Mouse (Mus musculus) left cerebral cortex, postnatal 14 days (tissue): Measurements from ENCODE around the gene Pde5a. TPM values are rescaled to one million over a fixed set of nuclear protein-coding genes. Genes with fewer than 3 reads are reported as not detected.

ENCODE experiments used
- DNase-seq, 2 experiments: peaks; one replicate each; pipeline ENCODE4 v3.0.0; 2021 to 2022; ENCODE audit warnings: low spot score in 2 of 2, mixed read lengths in 1 of 2
- intact Hi-C: fragments of 180-260 bp; cut with DNase I; formaldehyde crosslinking; loops from one replicate; pipeline ENCODE4 v1.15.1; 2025
- long read RNA-seq, 2 experiments: library from polyadenylated mRNA; stranded (forward); transcript quantifications; one replicate each; pipeline ENCODE4 v2.0.0; 2021
- total RNA-seq, 2 experiments: library from RNA; stranded (reverse); gene quantifications; 2 replicates each; pipeline ENCODE4 v1.2.3; 2021

The Pde5a gene
- 10 to 100 TPM; 11.1 to 11.2 TPM for total RNA-seq
- long read RNA-seq, experiment 1, partial matches to known transcripts: 0 of 1 reads
- long read RNA-seq, experiment 1, other reads (novel, unspliced or antisense): 1 of 1 reads
- long read RNA-seq, experiment 2: 0 reads

GRCm38 (mm10) chr3:122728852-122729600 lies at the start of gene Pde5a:
Gene Pde5a, plus strand, starts transcription at chr3:122728947.
- intact Hi-C loops: loop anchor here (5.0 kb wide), 1 partner anchor 77 kb away; no protein-coding TSS in a partner anchor
- peak; percentile 39 to 44 for DNase-seq

GRCm38 (mm10) chr3:122680851-122681250 lies 47.9 kb upstream of the Pde5a start:
- DNase-seq: no peak
- intact Hi-C loops: no loop called here

DNA sequence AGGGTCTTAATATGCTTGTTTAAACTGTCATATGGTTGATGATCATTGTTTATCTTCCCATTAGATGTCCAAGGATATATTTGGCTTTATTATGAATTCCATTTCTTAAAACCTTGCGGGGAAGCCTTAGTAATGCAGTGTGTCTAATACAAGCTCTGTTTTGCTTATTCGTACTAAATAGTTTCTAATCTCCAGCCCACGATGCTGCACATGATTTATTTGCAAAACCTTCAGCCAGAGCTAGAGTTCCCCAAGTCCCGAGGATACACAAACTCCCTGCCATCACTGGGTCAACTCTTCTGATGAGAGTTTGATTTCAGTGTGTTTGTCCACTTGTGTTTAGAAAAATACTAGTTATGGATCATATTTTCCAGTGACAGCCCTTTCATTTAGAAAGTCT lies 46.4 kb upstream of the Pde5a start:
- intact Hi-C loops: no loop called here
- no peak for DNase-seq

DNA sequence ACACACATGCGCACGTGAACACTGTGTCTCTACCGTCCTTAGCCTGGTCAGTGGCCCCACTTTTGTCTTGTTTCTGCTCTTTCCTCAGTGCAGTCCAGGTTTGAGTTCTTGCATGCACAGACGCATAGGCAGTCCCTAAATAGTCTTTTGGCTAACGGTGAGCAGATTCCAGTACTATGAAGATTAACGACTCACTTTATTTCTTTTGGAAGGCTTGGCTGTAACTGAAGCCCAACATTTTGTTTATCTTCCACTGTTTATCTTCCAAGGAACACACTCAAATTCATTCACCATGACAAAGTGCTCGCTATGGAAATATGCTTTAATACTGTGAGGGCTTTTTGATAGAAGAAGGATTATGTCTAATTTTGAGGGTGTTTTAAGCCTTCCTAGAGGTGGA lies 43.9 kb upstream of the Pde5a start:
- DNase-seq: no peak
- intact Hi-C loops: no loop called here

GRCm38 (mm10) chr3:122693039-122693438 lies 35.7 kb upstream of the Pde5a start:
- no peak for DNase-seq
- intact Hi-C loops: no loop called here

DNA sequence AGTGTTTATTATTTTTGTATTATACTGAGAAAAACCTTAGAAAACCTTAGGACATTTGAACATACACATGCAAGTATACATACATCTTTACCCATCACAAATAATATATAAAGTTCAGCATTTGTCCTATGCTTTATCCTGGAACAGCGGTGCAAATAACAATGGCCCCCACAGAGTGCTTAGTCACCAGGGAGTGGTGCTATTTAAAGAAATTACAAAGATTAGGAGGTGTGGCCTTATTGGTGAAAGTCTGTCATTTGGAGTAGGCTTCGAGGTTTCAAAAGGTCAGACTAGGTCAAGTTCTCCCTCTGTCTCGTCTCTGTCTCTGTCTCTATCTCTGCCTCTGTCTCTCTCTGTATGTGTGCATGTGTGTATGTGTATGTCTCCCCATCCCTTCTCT lies 32.9 kb upstream of the Pde5a start:
- DNase-seq: no peak
- intact Hi-C loops: no loop called here

- DNase-seq: no peak
- intact Hi-C loops: no loop called here
Observed at GRCm38 (mm10) chr3:122696672-122697071, 32.1 kb upstream of the Pde5a start.

DNA sequence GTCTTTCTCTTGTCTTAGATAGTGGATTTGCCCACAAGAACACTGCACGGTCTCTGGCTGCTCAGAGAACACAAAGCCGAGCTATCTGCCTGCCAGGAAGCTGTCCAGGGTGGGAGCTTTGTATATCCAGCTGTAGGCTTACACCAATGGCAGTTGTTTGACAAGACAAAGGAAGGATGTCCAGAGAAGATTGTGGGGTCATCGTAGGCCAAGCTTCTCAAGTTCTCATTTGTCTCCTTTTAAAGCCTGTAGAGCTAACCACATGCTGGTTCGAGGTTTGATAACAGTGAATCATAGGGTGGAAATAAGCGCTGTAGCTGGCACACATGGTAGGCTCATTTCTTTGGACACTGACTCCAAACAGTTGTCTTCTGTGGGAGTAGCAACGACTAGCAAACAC lies 24.5 kb upstream of the Pde5a start:
- DNase-seq: no peak
- intact Hi-C loops: no loop called here

- intact Hi-C loops: no loop called here
- DNase-seq: no peak
Observed at GRCm38 (mm10) chr3:122705246-122705645, 23.5 kb upstream of the Pde5a start.

GRCm38 (mm10) chr3:122708485-122708884 lies 20.3 kb upstream of the Pde5a start:
- no peak for DNase-seq
- intact Hi-C loops: no loop called here

GRCm38 (mm10) chr3:122710141-122710540 lies 18.6 kb upstream of the Pde5a start:
- no peak for DNase-seq
- intact Hi-C loops: no loop called here

DNA sequence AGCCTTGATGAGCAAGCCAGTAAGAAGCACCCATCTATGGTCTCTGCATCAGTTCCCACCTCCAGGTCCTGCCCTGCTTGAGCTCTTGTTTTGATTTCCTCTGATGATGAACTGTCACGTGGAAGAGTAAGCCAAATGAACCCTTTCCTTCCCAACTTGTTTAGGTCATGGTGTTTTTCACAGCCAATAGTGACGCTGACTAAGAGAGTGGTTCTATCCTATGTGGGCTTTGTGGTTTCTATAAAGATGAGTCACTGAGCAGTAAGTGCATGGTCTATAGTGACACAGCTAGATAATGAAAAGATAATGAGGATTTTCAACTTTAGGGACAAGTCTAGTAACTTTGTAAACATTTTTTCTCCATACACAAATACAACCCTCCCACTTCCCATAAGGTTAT lies 10.1 kb upstream of the Pde5a start:
- no peak for DNase-seq
- intact Hi-C loops: no loop called here

DNA sequence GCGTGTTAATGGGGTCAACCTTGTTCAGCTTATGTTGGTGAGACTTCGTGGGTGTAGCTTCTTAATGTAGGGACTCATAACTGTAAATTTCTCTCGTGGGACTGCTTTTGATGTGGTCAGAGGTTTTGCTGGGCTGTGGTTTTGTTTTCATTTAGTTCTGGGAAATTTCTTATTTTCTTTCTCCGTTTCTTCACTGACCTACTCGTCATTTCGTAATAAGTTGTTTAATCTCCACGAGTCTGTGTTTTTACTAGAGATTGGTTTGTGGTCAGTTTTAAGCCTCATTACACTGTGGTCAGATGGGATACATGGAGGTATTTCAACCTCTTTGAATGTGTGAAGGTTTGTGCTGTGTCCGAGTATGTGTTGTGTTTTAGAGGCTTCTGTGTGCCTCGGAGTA lies 7.2 kb upstream of the Pde5a start:
- intact Hi-C loops: no loop called here
- DNase-seq: no peak

- intact Hi-C loops: loop anchor here (5.0 kb wide), 1 partner anchor 77 kb away; no protein-coding TSS in a partner anchor
- peak in 1 of 2 experiments; percentile 4 for DNase-seq
Observed at GRCm38 (mm10) chr3:122729601-122729959, 833 bp downstream of the Pde5a start.

- intact Hi-C loops: loop anchor here (5.0 kb wide), 3 partner anchors 57 to 172 kb away; no protein-coding TSS in a partner anchor
- DNase-seq: peak; percentile 7 to 41
Observed at GRCm38 (mm10) chr3:122729960-122730740, 1.4 kb downstream of the Pde5a start.

DNA sequence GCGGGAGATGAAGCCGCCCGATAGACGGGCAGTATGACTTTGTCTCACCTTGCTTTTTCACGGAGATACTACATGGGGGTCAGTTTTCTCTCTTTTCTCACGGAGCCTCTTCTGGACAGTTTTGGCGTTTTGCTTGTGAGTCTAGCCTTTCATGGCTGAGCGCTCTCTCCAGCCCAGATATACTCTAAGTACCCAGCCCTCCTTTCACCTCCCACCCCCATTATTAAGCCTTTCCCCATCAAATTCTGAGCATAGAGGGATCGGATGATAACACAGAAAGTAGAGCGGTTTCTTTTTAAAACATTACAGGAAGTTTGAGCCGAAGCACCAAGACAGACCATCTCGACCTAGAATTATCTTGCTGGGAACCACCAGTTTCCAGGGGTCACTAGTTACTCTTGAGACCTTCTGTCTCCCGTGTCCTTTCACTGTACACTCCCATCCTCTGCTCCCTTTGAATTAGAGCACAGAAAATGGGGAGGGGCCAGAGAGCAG lies 2.0 kb downstream of the Pde5a start:
- intact Hi-C loops: loop anchor here (5.0 kb wide), 2 partner anchors 57 to 172 kb away; no protein-coding TSS in a partner anchor
- DNase-seq: no peak

DNA sequence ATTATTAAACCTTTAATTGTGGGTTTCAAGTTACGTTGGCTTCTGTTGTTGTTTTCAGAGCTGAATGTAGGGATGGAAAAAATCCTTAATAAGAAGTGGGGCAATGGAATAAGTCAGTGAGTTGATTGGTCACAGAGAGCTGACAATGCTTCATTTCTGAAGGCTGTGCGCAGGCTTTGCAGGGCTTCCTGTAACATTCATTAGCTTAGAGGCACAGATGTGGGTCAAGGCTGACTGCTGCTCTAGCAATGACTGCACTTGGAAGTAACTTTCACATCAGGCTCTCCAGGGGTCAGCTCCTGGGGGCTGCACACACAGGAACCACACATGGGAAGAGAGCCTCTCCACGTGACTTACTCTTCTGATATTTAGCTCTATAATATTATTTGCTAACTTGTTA lies 5.1 kb downstream of the Pde5a start:
- no peak for DNase-seq
- intact Hi-C loops: loop anchor here (5.0 kb wide), 2 partner anchors 53 to 168 kb away; no protein-coding TSS in a partner anchor

- intact Hi-C loops: loop anchor here (5.0 kb wide), 2 partner anchors 53 to 168 kb away; no protein-coding TSS in a partner anchor
- no peak for DNase-seq
Observed at GRCm38 (mm10) chr3:122734329-122734728, 5.6 kb downstream of the Pde5a start.

- intact Hi-C loops: no loop called here
- DNase-seq: no peak
Observed at GRCm38 (mm10) chr3:122739460-122739859, 10.7 kb downstream of the Pde5a start.

DNA sequence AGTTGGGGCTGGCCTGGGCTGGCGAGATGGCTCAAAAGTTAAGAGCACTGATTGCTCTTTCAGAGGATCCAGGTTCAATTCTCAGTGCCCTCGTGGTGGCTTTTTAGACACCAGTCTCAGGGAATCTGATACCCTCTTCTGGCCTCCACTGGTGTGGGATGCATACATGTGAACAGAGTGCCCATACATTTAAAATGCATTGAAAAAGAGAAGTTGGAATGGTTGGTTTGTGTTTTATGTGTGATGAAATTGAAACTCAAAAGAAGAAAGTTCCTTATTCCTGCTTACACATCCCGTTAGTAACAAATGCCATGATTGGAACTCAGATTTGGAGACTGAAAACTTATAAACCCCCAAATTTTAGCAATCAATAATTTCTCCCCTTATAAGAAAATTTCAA lies 15.5 kb downstream of the Pde5a start:
- no peak for DNase-seq
- intact Hi-C loops: no loop called here
